Mouse (Mus musculus) neural tube, embryonic 12.5 days (tissue): ENCODE results near the gene Focad. TPM values are rescaled to one million over a fixed set of nuclear protein-coding genes. Genes with fewer than 3 reads are reported as not detected.

Experiments used
- ATAC-seq: fragments of 200-750 bp; cut with Nextera tagmentation; 2 replicates; pipeline ENCODE4 v1.8.0; 2017; ENCODE audit warnings: low read depth, mild to moderate bottlenecking, moderate TSS enrichment, moderate library complexity; ENCODE audit not compliant: low FRiP score
- H3K27ac ChIP-seq: fragments of 300-500 bp; sonication (generic); 2 replicates; pipeline ENCODE4 v1.5.1; 2016
- H3K27me3 ChIP-seq: fragments of 300-500 bp; sonication (generic); replicated peaks from 2 replicates; pipeline ENCODE4 v1.6.1; 2016; ENCODE audit warnings: mild to moderate bottlenecking
- H3K36me3 ChIP-seq: fragments of 300-500 bp; sonication (generic); 2 replicates; pipeline ENCODE4 v1.6.1; 2016; ENCODE audit warnings: mild to moderate bottlenecking
- H3K4me1 ChIP-seq: fragments of 300-500 bp; sonication (generic); 2 replicates; pipeline ENCODE4 v1.6.1; 2016
- H3K4me2 ChIP-seq: fragments of 300-500 bp; sonication (generic); replicated peaks from 2 replicates; pipeline ENCODE4 v1.6.1; 2016; ENCODE audit warnings: mild to moderate bottlenecking
- H3K4me3 ChIP-seq: fragments of 300-500 bp; sonication (generic); 2 replicates; pipeline ENCODE4 v1.5.1; 2016
- H3K9ac ChIP-seq: fragments of 300-500 bp; sonication (generic); 2 replicates; pipeline ENCODE4 v1.6.1; 2016; ENCODE audit warnings: mild to moderate bottlenecking
- H3K9me3 ChIP-seq: fragments of 300-500 bp; sonication (generic); 2 replicates; pipeline ENCODE4 v1.6.1; 2016; ENCODE audit warnings: mild to moderate bottlenecking
- WGBS: fragments of 180-500 bp; shearing (Covaris S2); methylation state at CpG from one replicate; pipeline ENCODE4 v1.1.7; 2016; 5-methylcytosine and 5-hydroxymethylcytosine counted together
- polyA plus RNA-seq: library from polyadenylated mRNA; unstranded; fragments of >200 nt; fragmentation: Nextera tagmentation; extraction: Ambion mirVana; gene quantifications from 2 replicates; pipeline ENCODE4 v1.2.1, GENCODE M21; 2016

The Focad gene
- polyA plus RNA-seq, 1 experiment from 2014 or later = 14.0 TPM

DNA sequence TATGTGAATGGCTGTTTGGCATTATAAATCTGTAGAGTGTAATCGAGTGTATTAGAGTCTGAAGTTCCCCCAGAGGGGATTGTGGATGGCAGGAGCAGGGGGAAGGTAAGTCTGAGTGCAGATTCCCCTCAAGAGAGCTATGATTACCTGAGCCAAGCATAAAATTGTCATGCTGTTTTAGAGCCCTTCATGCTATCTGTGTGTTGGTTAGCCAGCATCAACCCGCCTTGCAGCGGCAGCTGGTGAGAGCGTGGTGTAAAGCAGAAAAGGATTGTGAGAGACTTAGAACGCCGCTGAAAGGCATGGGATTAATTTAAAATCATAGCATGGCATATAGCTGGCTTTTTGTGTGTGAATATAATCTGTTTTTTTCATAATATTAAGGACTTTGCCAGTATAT is 63.2 kb downstream of the Focad start:
- no peak overlapping the region for H3K4me2 ChIP-seq
- H3K4me1 ChIP-seq = peaks cover 6% of the 10 kb centered on the region; the same call in 1 of the 2 replicates
- H3K36me3 ChIP-seq = no peaks in the 10 kb centered on the region
- H3K9me3 ChIP-seq = no peaks in the 10 kb centered on the region
- WGBS = 74% methylated on average over 6 of the region's 6 CpGs
- no peak overlapping the region for H3K9ac ChIP-seq
- H3K27me3 ChIP-seq = no peaks in the 10 kb centered on the region
- H3K4me3 ChIP-seq = no peak overlapping the region
- H3K27ac ChIP-seq = no peak overlapping the region
- peak; percentile 66; the same call in 1 of the 2 replicates for ATAC-seq

DNA sequence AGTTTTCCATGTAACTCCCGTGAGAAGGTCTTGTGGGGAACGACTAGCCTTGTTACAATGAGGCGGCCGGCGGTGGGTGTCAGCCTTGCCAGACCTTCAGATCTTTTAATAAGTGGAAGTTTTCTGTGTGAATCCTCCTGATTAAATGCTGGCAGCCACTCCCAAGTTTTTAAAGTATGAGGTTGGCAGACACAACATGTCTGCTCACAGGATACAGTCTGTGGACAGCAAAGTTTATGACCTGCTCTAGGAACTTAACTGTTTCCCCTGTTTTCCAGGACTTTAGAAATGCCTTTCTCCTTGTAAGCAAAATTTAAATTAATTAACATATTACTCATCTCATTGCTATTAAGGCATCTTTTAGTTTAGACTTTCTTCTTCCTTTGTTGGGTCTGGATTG is 64.8 kb downstream of the Focad start:
- Histone ChIP-seq H3K27me3 (no peaks in the 10 kb centered on the region), H3K27ac (no peak overlapping the region), H3K4me1 (peaks cover 17% of the 10 kb centered on the region), H3K4me2 (no peak overlapping the region), H3K4me3 (no peak overlapping the region), H3K9me3 (no peaks in the 10 kb centered on the region), H3K9ac (no peak overlapping the region), H3K36me3 (no peaks in the 10 kb centered on the region)
- no peak for ATAC-seq
- whole genome bisulfite sequencing = 96% methylated on average over 5 of the region's 5 CpGs

DNA sequence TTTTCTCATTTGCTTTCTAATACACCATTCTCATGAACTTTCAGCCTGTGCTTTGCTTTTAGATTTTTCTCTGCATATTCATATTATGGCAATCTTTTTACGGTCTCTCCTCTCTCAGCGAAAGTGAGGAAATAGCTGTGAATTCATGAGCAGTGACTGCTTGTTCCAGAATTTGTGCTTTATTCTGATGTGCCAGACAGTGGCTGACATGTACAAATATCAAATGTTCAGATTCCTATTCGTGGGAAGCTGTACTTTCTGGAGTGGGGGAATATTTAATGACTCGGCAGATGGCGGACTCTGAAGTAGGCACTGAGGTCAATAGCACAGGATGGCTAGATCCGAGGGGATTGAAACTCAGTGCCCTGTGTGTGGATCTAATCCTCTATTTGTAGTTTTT is 65.3 kb downstream of the Focad start:
- Histone ChIP-seq H3K4me3 (no peak overlapping the region), H3K36me3 (no peaks in the 10 kb centered on the region), H3K4me1 (peaks cover 17% of the 10 kb centered on the region), H3K9ac (no peak overlapping the region), H3K4me2 (no peak overlapping the region), H3K27me3 (no peaks in the 10 kb centered on the region), H3K27ac (no peak overlapping the region), H3K9me3 (no peaks in the 10 kb centered on the region)
- no peak for ATAC-seq
- WGBS = 80% methylated on average over 6 of the region's 6 CpGs

GRCm38 (mm10) chr4:88163511-88164247 is 69.2 kb downstream of the Focad start:
- no peaks in the 10 kb centered on the region for H3K36me3 ChIP-seq
- H3K4me1 ChIP-seq = peaks cover 12% of the 10 kb centered on the region
- H3K27ac ChIP-seq = no peak overlapping the region
- peak; percentile 76 for ATAC-seq
- 41% methylated on average over 13 of the region's 13 CpGs for WGBS
- H3K9me3 ChIP-seq = no peaks in the 10 kb centered on the region
- 0 out of 2 replicates have a peak overlapping the region, but pooled peaks have one; percentile 12 for H3K4me2 ChIP-seq
- H3K9ac ChIP-seq = no peak overlapping the region
- no peak overlapping the region for H3K4me3 ChIP-seq
- no peaks in the 10 kb centered on the region for H3K27me3 ChIP-seq

- no peak overlapping the region for H3K27ac ChIP-seq
- no peaks in the 10 kb centered on the region for H3K27me3 ChIP-seq
- 90% methylated on average over 7 of the region's 7 CpGs for WGBS
- no peak overlapping the region for H3K4me2 ChIP-seq
- H3K9ac ChIP-seq = no peak overlapping the region
- no peaks in the 10 kb centered on the region for H3K9me3 ChIP-seq
- ATAC-seq = no peak
- H3K36me3 ChIP-seq = no peaks in the 10 kb centered on the region
- peaks cover 12% of the 10 kb centered on the region for H3K4me1 ChIP-seq
- no peak overlapping the region for H3K4me3 ChIP-seq
Observed at GRCm38 (mm10) chr4:88167008-88167862, 72.8 kb downstream of the Focad start.

GRCm38 (mm10) chr4:88175058-88175974 is 80.9 kb downstream of the Focad start:
- H3K27ac ChIP-seq = no peak overlapping the region
- no peaks in the 10 kb centered on the region for H3K36me3 ChIP-seq
- 0 out of 2 replicates have a peak, but pooled peaks have one; percentile 37 for ATAC-seq
- no peaks in the 10 kb centered on the region for H3K9me3 ChIP-seq
- H3K4me3 ChIP-seq = no peak overlapping the region
- H3K9ac ChIP-seq = no peak overlapping the region
- no peak overlapping the region for H3K4me2 ChIP-seq
- WGBS = 70% methylated on average over 6 of the region's 6 CpGs
- H3K27me3 ChIP-seq = no peaks in the 10 kb centered on the region
- 0 out of 2 replicates have a peak, but pooled peaks cover 3% of the 10 kb centered on the region for H3K4me1 ChIP-seq

- WGBS = 69% methylated on average over 2 of the region's 2 CpGs
- H3K9ac ChIP-seq = no peak overlapping the region
- no peaks in the 10 kb centered on the region for H3K27me3 ChIP-seq
- H3K27ac ChIP-seq = no peak overlapping the region
- no peaks in the 10 kb centered on the region for H3K36me3 ChIP-seq
- H3K4me1 ChIP-seq = 0 out of 2 replicates have a peak, but pooled peaks cover 3% of the 10 kb centered on the region
- no peak for ATAC-seq
- no peak overlapping the region for H3K4me3 ChIP-seq
- no peak overlapping the region for H3K4me2 ChIP-seq
- no peaks in the 10 kb centered on the region for H3K9me3 ChIP-seq
Observed at GRCm38 (mm10) chr4:88179296-88179695, 84.9 kb downstream of the Focad start.

DNA sequence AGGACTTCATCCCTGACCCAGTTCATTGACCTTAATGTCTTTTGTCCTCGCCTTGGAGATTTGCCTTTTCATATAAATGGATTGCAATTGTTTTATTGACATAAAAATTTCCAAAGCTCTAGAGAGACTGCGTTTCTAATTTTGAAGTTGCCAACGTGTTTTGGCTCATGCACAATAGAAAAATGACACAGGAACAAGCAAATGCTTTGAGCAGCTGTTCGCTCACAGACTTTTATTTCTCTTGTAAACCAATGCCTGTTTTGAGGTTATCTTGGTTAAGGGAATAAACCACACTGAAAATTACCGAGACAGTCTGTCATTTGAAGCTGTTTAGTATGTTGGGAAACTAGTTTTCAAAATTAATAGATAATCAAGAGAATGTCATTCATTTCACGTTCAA is 89.9 kb downstream of the Focad start:
- Histone ChIP-seq H3K27me3 (no peaks in the 10 kb centered on the region), H3K4me2 (no peak overlapping the region), H3K9ac (no peak overlapping the region), H3K4me1 (no peaks in the 10 kb centered on the region), H3K36me3 (no peaks in the 10 kb centered on the region), H3K4me3 (no peak overlapping the region), H3K9me3 (no peaks in the 10 kb centered on the region), H3K27ac (no peak overlapping the region)
- ATAC-seq = no peak
- 75% methylated on average over 6 of the region's 6 CpGs for WGBS

DNA sequence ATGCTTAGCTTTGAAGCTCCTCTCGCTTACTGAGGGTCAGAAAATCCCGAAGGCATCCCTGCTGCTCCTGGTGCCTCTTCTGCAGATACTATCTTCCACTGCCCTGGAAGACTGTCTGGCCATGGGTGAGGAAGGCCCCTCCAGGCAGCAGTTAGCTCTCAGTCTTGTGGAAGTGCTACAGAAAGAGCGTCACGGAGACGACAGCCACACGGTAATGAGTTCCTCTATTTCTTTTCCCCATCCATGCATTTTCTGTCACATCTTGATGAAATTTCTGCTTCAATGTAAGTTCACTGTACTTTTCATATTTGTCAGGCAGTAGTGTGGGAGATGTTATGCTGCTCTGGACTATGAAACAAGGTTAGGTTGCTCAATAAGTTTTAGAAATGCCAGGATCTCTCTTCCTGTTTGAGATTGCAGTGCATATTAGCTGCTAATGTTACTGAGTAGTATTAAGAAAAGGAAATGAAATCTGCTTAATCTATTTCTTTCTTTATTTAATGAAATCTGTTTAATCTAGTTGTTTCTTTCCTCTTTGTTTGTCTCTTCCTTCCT is 91.5 kb downstream of the Focad start:
- no peak overlapping the region for H3K4me3 ChIP-seq
- no peak overlapping the region for H3K4me2 ChIP-seq
- no peak overlapping the region for H3K27ac ChIP-seq
- no peaks in the 10 kb centered on the region for H3K9me3 ChIP-seq
- H3K4me1 ChIP-seq = no peaks in the 10 kb centered on the region
- WGBS = 85% methylated on average over 6 of the region's 6 CpGs
- H3K27me3 ChIP-seq = no peaks in the 10 kb centered on the region
- ATAC-seq = no peak
- no peaks in the 10 kb centered on the region for H3K36me3 ChIP-seq
- no peak overlapping the region for H3K9ac ChIP-seq

DNA sequence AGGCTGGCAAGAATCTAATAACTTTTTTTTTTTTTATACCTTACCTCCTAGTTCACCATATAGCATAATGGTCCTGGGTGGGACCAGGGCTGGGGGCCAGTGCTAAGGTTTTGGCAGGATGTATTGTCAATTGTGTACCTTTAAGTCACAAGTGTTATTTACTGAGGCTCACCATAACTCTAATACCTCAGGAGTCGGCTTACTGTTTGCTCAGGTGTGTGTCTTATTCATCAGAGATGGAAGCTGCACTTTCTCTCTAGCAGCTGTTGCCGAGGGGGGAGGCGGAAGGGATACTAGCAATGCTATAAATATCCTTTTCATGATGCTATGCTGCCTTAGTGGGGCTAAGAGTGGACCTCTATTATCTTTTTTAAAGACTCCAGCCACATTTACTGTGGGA is 93.2 kb downstream of the Focad start:
- no peaks in the 10 kb centered on the region for H3K27me3 ChIP-seq
- no peak overlapping the region for H3K4me3 ChIP-seq
- H3K36me3 ChIP-seq = no peaks in the 10 kb centered on the region
- H3K4me2 ChIP-seq = no peak overlapping the region
- H3K4me1 ChIP-seq = no peaks in the 10 kb centered on the region
- no peak overlapping the region for H3K9ac ChIP-seq
- WGBS = 68% methylated on average over 3 of the region's 3 CpGs
- no peak overlapping the region for H3K27ac ChIP-seq
- no peak for ATAC-seq
- H3K9me3 ChIP-seq = no peaks in the 10 kb centered on the region

DNA sequence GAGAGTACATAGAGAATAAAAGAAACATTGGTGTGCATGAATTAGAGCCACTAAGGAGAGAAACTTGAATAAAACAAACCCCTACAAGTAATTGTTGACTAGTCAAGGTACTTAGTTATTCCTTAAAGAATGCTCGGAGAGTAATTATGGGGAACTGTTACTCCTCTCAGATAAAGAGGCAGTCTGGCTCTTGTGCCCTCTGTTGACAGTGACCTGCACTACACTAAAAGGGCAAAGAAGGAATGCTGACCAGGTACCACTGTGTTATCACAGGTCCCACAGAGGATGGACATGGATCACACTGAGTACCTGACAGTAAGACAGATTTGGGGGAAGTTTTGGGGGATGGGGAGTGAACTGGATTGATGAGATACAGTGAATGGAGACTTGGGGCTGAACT is 95.1 kb downstream of the Focad start:
- H3K9ac ChIP-seq = no peak overlapping the region
- 91% methylated on average over 1 of the region's 1 CpGs for WGBS

More for the DNA sequence above, 95.1 kb downstream of the Focad start:
- no peak for ATAC-seq
- Histone ChIP-seq H3K36me3 (no peaks in the 10 kb centered on the region), H3K4me3 (no peak overlapping the region), H3K9me3 (no peaks in the 10 kb centered on the region), H3K4me2 (no peak overlapping the region), H3K27me3 (no peaks in the 10 kb centered on the region), H3K4me1 (no peaks in the 10 kb centered on the region), H3K27ac (no peak overlapping the region)
